Mouse (Mus musculus) kidney, postnatal 0 days (tissue): ENCODE measurements around the gene Tead2. TPM values are rescaled to one million over a fixed set of nuclear protein-coding genes. Genes with fewer than 3 reads are reported as not detected.
"Not testable (repeated sequence)": the region's sequence is repeated elsewhere in the genome, so short reads cannot be mapped to it uniquely, and the experiment has no call there.

Experiments
- ATAC-seq: fragments of 200-750 bp; cut with Nextera tagmentation; replicated peaks from 2 replicates; pipeline ENCODE4 v1.8.0; 2017; ENCODE audit warnings: low read depth, moderate number of reproducible peaks, moderate TSS enrichment, moderate library complexity; ENCODE audit not compliant: low FRiP score
- DNase-seq: peaks from one replicate; pipeline ENCODE4 v3.0.0-alpha.2; 2016; ENCODE audit warnings: low spot score
- H3K27ac ChIP-seq: fragments of 300-500 bp; sonication (generic); 2 replicates; pipeline ENCODE4 v1.5.1; 2014; ENCODE audit warnings: mild to moderate bottlenecking
- H3K27me3 ChIP-seq: fragments of 300-500 bp; sonication (generic); 2 replicates; pipeline ENCODE4 v1.6.1; 2014; ENCODE audit warnings: low read length, mixed read lengths; ENCODE audit not compliant: insufficient read depth
- H3K36me3 ChIP-seq: fragments of 300-500 bp; sonication (generic); 2 replicates; pipeline ENCODE4 v1.6.1; 2014; ENCODE audit warnings: low read length, mixed read lengths; ENCODE audit not compliant: insufficient read depth
- H3K4me1 ChIP-seq: fragments of 300-500 bp; sonication (generic); replicated peaks from 2 replicates; pipeline ENCODE4 v1.6.1; 2014; ENCODE audit warnings: antibody characterized with exemption, low read length, mixed read lengths; ENCODE audit not compliant: insufficient read depth
- H3K4me2 ChIP-seq: fragments of 300-500 bp; sonication (generic); 2 replicates; pipeline ENCODE4 v1.6.1; 2014; ENCODE audit warnings: mild to moderate bottlenecking, low read length, moderate library complexity, mixed read lengths
- H3K4me3 ChIP-seq: fragments of 300-500 bp; sonication (generic); replicated peaks from 2 replicates; pipeline ENCODE4 v1.5.1; 2014; ENCODE audit warnings: low read depth, low read length
- H3K9ac ChIP-seq: fragments of 300-500 bp; sonication (generic); 2 replicates; pipeline ENCODE4 v1.6.1; 2014; ENCODE audit warnings: low read depth, low read length
- H3K9me3 ChIP-seq: fragments of 300-500 bp; sonication (generic); replicated peaks from 2 replicates; pipeline ENCODE4 v1.6.1; 2016; ENCODE audit warnings: low read length, inconsistent platforms, mixed read lengths
- CTCF ChIP-seq: IDR thresholded peaks from 2 replicates; pipeline ENCODE4 v1.5.1; 2016; ENCODE audit warnings: antibody characterized with exemption, low read depth, mild to moderate bottlenecking, moderate library complexity
- WGBS: fragments of 180-500 bp; shearing (Covaris S2); extraction: QIAGEN DNeasy Blood & Tissue Kit; methylation state at CpG from one replicate; pipeline ENCODE4 v1.1.7; 2014; 5-methylcytosine and 5-hydroxymethylcytosine counted together
- polyA plus RNA-seq: library from polyadenylated mRNA; unstranded; fragments of >200 nt; fragmentation: Nextera tagmentation; extraction: Ambion mirVana; gene quantifications from 2 replicates; pipeline ENCODE4 v1.2.1, GENCODE M21; 2015

The Tead2 gene
- polyA plus RNA-seq, 1 experiment from 2014 or later, result 94.3 TPM

DNA sequence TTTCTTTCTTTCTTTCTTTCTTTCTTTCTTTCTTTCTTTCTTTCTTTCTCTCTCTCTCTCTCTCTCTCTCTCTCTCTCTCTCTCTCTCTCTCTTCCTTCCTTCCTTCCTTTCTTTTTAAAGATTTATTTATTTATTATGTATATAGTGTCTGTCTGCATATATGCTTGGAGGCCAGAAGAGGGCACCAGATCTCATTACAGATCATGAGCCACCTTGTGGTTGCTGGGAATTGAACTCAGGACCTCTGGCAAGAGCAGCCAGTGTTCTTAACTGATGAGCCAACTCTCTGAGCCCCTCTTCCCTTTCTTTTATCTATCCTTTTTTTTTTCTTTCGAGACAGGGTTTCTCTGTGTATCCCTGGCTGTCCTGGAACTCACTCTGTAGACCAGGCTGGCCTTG is 41.8 kb upstream of the Tead2 start:
- H3K4me3 ChIP-seq, H3K4me1 ChIP-seq, H3K9ac ChIP-seq, H3K36me3 ChIP-seq, H3K27ac ChIP-seq, H3K4me2 ChIP-seq, ATAC-seq: not testable (repeated sequence)
- peaks cover 57% of the 10 kb centered on the region for H3K27me3 ChIP-seq
- WGBS, result 64% methylated on average over 1 of the region's 1 CpGs
- peaks cover 10% of the 10 kb centered on the region for H3K9me3 ChIP-seq
- DNase-seq, result peak; percentile 25
- peak; percentile 69 for TF ChIP-seq CTCF

DNA sequence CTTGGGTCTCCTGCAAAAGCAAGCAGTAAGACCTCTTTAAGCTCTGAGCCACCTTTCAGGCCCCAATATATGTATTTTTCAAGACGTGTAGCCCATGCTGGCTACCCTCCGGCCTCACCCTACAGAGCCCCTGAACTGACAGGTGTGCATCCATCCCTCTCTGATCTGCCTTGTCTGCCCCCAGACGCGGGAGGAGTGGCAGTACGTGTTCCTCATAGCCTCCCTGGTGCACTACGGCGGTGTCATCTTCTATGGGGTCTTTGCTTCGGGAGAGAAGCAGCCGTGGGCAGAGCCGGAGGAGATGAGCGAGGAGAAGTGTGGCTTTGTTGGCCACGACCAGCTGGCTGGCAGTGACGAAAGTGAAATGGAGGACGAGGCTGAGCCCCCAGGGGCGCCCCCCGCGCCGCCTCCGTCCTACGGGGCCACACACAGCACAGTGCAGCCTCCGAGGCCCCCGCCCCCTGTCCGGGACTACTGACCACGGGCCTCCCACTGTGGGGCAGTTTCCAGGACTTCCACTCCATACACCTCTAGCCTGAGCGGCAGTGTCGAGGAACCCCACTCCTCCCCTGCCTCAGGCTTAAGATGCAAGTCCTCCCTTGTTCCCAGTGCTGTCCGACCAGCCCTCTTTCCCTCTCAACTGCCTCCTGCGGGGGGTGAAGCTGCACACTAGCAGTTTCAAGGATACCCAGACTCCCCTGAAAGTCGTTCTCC is 40.8 kb upstream of the Tead2 start:
- no peak for DNase-seq
- no peak; the same call in 1 of the 2 replicates for ATAC-seq

DNA sequence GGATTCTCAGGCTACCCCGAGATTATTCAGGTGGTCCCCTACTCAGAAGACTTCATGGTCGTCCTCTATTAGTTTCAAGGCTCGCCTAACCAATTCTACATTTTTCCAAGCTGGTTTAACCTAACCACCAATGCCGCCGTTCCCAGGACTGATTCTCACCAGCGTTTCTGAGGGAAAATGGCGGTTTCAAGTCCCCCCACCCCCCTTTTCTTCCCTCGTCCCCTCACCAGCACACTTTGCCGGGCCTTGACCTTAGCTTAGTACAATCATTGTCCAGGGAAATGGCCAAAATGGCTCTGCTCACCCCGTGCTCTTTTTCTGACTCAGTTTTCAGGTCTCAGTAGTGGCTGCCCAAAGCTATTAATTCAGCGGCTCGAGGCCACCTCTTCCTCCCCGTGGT is 40.2 kb upstream of the Tead2 start:
- Histone ChIP-seq H3K36me3 (no peaks in the 10 kb centered on the region), H3K9ac (no peak overlapping the region), H3K9me3 (no peaks in the 10 kb centered on the region), H3K4me3 (no peak overlapping the region; the same call in 1 of the 2 replicates), H3K4me1 (no peaks in the 10 kb centered on the region), H3K27me3 (peaks cover 64% of the 10 kb centered on the region), H3K27ac (no peak overlapping the region), H3K4me2 (0 out of 2 replicates have a peak overlapping the region, but pooled peaks have one; percentile 15)
- no peak for TF ChIP-seq CTCF
- WGBS, result 3% methylated on average over 13 of the region's 13 CpGs
- DNase-seq, result no peak
- no peak for ATAC-seq

More for the DNA sequence above, 40.8 kb upstream of the Tead2 start:
- H3K9ac ChIP-seq, result no peak overlapping the region
- no peaks in the 10 kb centered on the region for H3K4me1 ChIP-seq
- H3K27me3 ChIP-seq, result peaks cover 57% of the 10 kb centered on the region
- TF ChIP-seq CTCF, result no peak
- no peak overlapping the region for H3K27ac ChIP-seq
- H3K36me3 ChIP-seq, result no peaks in the 10 kb centered on the region
- 0 out of 2 replicates have a peak overlapping the region, but pooled peaks have one; percentile 15 for H3K4me2 ChIP-seq
- whole genome bisulfite sequencing, result 4% methylated on average over 28 of the region's 29 CpGs
- peak overlapping the region; percentile 9; the same call in 1 of the 2 replicates for H3K4me3 ChIP-seq
- peaks cover 6% of the 10 kb centered on the region for H3K9me3 ChIP-seq

DNA sequence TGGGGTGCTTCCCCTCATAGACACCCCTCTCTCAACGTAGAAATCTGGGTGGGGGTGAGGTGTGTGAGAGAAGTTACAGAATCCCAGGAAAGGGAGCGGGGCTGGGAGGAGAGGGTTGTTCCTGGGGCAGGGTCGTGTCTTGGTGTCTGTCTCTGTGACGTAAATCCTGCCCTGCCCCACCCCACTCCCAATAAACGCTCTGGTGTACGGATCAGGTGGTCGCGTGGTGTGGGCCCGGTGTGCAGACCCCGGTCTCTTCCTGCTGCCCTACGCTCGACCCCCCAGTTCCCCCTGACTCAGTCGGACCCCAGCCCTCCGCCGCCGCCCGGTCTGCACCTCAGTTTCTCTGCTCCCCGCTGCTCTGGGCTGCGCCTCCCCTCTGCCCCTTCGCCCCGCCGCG is 39.6 kb upstream of the Tead2 start:
- TF ChIP-seq CTCF, result no peak
- DNase-seq, result no peak
- H3K9ac ChIP-seq, result no peak overlapping the region
- WGBS, result 2% methylated on average over 23 of the region's 23 CpGs
- no peak overlapping the region for H3K27ac ChIP-seq
- no peaks in the 10 kb centered on the region for H3K36me3 ChIP-seq
- no peak for ATAC-seq
- no peaks in the 10 kb centered on the region for H3K9me3 ChIP-seq
- H3K4me2 ChIP-seq, result peak overlapping the region; percentile 2
- peak overlapping the region; percentile 16 for H3K4me3 ChIP-seq
- no peaks in the 10 kb centered on the region for H3K4me1 ChIP-seq
- H3K27me3 ChIP-seq, result peaks cover 69% of the 10 kb centered on the region

DNA sequence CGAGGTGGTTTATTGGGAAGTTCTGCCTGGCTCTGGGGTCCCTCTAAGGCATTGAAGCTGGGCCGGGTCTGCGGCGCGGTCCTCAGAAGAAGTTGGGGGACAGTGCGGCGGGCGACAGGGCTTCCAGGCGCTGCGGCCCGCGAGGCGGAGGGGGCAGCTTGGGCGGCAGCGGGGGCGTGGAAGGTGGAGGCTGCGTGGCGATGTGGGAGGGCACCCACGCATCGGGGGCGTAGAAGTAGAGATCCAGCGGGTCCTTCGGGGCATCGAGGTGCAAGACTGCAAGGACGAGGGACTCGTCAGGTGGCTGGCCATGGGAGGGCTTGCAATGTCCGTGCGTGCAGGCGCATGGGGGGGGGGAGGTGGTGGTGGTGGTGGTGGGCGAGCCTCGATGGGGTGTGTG is 39.2 kb upstream of the Tead2 start:
- no peak overlapping the region for H3K9ac ChIP-seq
- DNase-seq, result no peak
- no peaks in the 10 kb centered on the region for H3K36me3 ChIP-seq
- no peak overlapping the region for H3K27ac ChIP-seq
- peak overlapping the region; percentile 2 for H3K4me2 ChIP-seq
- H3K27me3 ChIP-seq, result peaks cover 73% of the 10 kb centered on the region
- TF ChIP-seq CTCF, result no peak
- under 1% methylated on average over 30 of the region's 31 CpGs for WGBS
- no peak for ATAC-seq
- no peaks in the 10 kb centered on the region for H3K4me1 ChIP-seq
- H3K9me3 ChIP-seq, result no peaks in the 10 kb centered on the region
- H3K4me3 ChIP-seq, result peak overlapping the region; percentile 16

DNA sequence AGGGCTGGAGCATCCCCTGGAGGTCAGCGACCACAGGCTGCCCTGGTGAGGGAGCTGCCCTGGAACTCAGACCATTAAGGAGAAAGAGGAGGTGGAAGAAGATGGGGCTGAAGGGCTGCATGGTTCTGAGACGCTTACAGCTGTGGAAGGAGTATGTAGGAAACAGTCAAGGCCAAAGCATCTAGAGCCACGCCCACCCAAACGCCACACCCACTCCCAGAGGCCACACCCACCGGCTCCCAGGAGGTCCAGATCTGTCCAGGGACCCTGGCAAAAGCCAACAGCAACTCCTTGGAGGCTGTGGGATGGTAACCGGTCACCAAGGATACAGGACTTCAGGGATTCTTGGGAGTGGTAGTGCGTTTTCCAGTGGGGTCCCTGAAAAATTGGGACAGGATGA is 37.0 kb upstream of the Tead2 start:
- WGBS, result 26% methylated on average over 7 of the region's 7 CpGs
- Histone ChIP-seq H3K9me3 (no peaks in the 10 kb centered on the region), H3K4me2 (no peak overlapping the region), H3K9ac (no peak overlapping the region), H3K4me3 (no peak overlapping the region), H3K27ac (no peak overlapping the region), H3K27me3 (peaks cover 83% of the 10 kb centered on the region), H3K4me1 (peaks cover 5% of the 10 kb centered on the region; the same call in 1 of the 2 replicates), H3K36me3 (no peaks in the 10 kb centered on the region)
- TF ChIP-seq CTCF, result no peak
- no peak for ATAC-seq
- DNase-seq, result no peak
